Mouse (Mus musculus) liver, embryonic 14.5 days (tissue): ENCODE measurements at regions not wholly inside any gene's neighbourhood (a gene's known extent, or its start where the extent isn't known, plus 50 kb on each side); places are given as distances from the start of the nearest gene placed in this dataset.

Experiments used
- ATAC-seq: fragments of 200-750 bp; cut with Nextera tagmentation; 2 replicates; pipeline ENCODE4 v1.8.0; 2017; ENCODE audit warnings: moderate number of reproducible peaks, mild to moderate bottlenecking, moderate library complexity; ENCODE audit not compliant: insufficient read depth
- DNase-seq, 3 experiments: peaks; one replicate each; pipeline ENCODE4 v3.0.0-alpha.2; 2012 to 2013; ENCODE audit warnings: low read depth in 3 of 3, low spot score in 3 of 3
- H3K27ac ChIP-seq: fragments of 300-500 bp; sonication (generic); 2 replicates; pipeline ENCODE4 v1.5.1; 2014; ENCODE audit warnings: moderate library complexity, mild to moderate bottlenecking, control low read depth, inconsistent platforms
- H3K27me3 ChIP-seq: fragments of 300-500 bp; sonication (generic); 2 replicates; pipeline ENCODE4 v1.6.1; 2014; ENCODE audit warnings: mild to moderate bottlenecking, low read length, moderate library complexity; ENCODE audit not compliant: control insufficient read depth, insufficient read depth
- H3K36me3 ChIP-seq: fragments of 300-500 bp; sonication (generic); replicated peaks from 2 replicates; pipeline ENCODE4 v1.6.1; 2014; ENCODE audit warnings: low read depth; ENCODE audit not compliant: control insufficient read depth, insufficient read depth
- H3K4me1 ChIP-seq, 2 experiments: fragments of 200-500 bp in 1 of 2; fragments of 300-500 bp in 1 of 2; sonication (generic) in 1 of 2; replicated peaks; 2 replicates each; pipeline ENCODE4 v1.6.1; 2012 to 2014; ENCODE audit warnings: antibody characterized with exemption in 1 of 2, inconsistent platforms in 1 of 2, low read length in 1 of 2; ENCODE audit not compliant: control insufficient read depth in 2 of 2, insufficient read depth in 2 of 2
- H3K4me2 ChIP-seq: fragments of 300-500 bp; sonication (generic); 2 replicates; pipeline ENCODE4 v1.6.1; 2014; ENCODE audit warnings: low read depth, mild to moderate bottlenecking, control low read depth, moderate library complexity
- H3K4me3 ChIP-seq, 2 experiments: fragments of 200-500 bp in 1 of 2; fragments of 300-500 bp in 1 of 2; sonication (generic) in 1 of 2; 2 replicates each; pipeline ENCODE4 v1.5.1; 2012 to 2014; ENCODE audit warnings: low read depth in 2 of 2, low read length in 2 of 2, mild to moderate bottlenecking in 2 of 2, control low read depth in 1 of 2, inconsistent platforms in 1 of 2, moderate library complexity in 1 of 2; ENCODE audit not compliant: insufficient read depth in 1 of 2
- H3K9ac ChIP-seq: fragments of 300-500 bp; sonication (generic); replicated peaks from 2 replicates; pipeline ENCODE4 v1.6.1; 2014; ENCODE audit warnings: mild to moderate bottlenecking, control low read depth, moderate library complexity
- H3K9me3 ChIP-seq: fragments of 300-500 bp; sonication (generic); 2 replicates; pipeline ENCODE4 v1.6.1; 2016; ENCODE audit warnings: low read length, mixed read lengths; ENCODE audit not compliant: control insufficient read depth
- CTCF ChIP-seq: IDR thresholded peaks from 2 replicates; pipeline ENCODE4 v1.5.1; 2016; ENCODE audit warnings: antibody characterized with exemption, low read depth, control low read depth
- EP300 ChIP-seq: IDR thresholded peaks from 2 replicates; pipeline ENCODE4 v1.6.1; 2016; ENCODE audit warnings: antibody characterized with exemption, low read depth
- WGBS: fragments of 180-500 bp; shearing (Covaris S2); extraction: QIAGEN DNeasy Blood & Tissue Kit; methylation state at CpG from one replicate; pipeline ENCODE4 v1.1.7; 2014; ENCODE audit not compliant: insufficient replicate concordance; 5-methylcytosine and 5-hydroxymethylcytosine counted together

- Histone ChIP-seq H3K4me2 (no peak overlapping the region), H3K9ac (no peak overlapping the region), H3K27me3 (no peaks in the 10 kb centered on the region), H3K36me3 (no peaks in the 10 kb centered on the region), H3K27ac (no peak overlapping the region), H3K4me1 (no peaks in the 10 kb centered on the region), H3K4me3 (no peak overlapping the region), H3K9me3 (no peaks in the 10 kb centered on the region)
- DNase-seq (no peak), ATAC-seq (no peak)
- TF ChIP-seq EP300 (no peak), CTCF (no peak)
- 63% methylated on average over 3 of the region's 3 CpGs for WGBS
Observed at GRCm38 (mm10) chr11:66656810-66657209, 131.0 kb upstream of the Shisa6 start.

GRCm38 (mm10) chr11:66674581-66674980 lies 148.8 kb upstream of the Shisa6 start:
- WGBS: 38% methylated on average over 2 of the region's 2 CpGs

GRCm38 (mm10) chr11:66680057-66680621 lies 154.4 kb upstream of the Shisa6 start:
- TF ChIP-seq CTCF (no peak), EP300 (no peak)
- H3K4me1 ChIP-seq: no peaks in the 10 kb centered on the region
- no peak overlapping the region for H3K9ac ChIP-seq
- DNase-seq (no peak), ATAC-seq (no peak)
- WGBS: 52% methylated on average over 4 of the region's 4 CpGs
- no peak overlapping the region for H3K4me2 ChIP-seq
- no peak overlapping the region for H3K27ac ChIP-seq
- H3K9me3 ChIP-seq: no peaks in the 10 kb centered on the region
- H3K36me3 ChIP-seq: no peaks in the 10 kb centered on the region
- no peaks in the 10 kb centered on the region for H3K27me3 ChIP-seq
- H3K4me3 ChIP-seq: no peak overlapping the region

More at GRCm38 (mm10) chr11:66674581-66674980, 148.8 kb upstream of the Shisa6 start:
- Histone ChIP-seq H3K4me3 (no peak overlapping the region), H3K9me3 (no peaks in the 10 kb centered on the region), H3K36me3 (no peaks in the 10 kb centered on the region), H3K9ac (no peak overlapping the region), H3K4me2 (no peak overlapping the region), H3K27me3 (no peaks in the 10 kb centered on the region), H3K27ac (no peak overlapping the region), H3K4me1 (no peaks in the 10 kb centered on the region)
- no peak for ATAC-seq
- DNase-seq: no peak
- TF ChIP-seq CTCF (no peak), EP300 (no peak)

- H3K4me1 ChIP-seq: no peaks in the 10 kb centered on the region
- no peak overlapping the region for H3K27ac ChIP-seq
- H3K36me3 ChIP-seq: no peaks in the 10 kb centered on the region
- 66% methylated on average over 4 of the region's 4 CpGs for WGBS
- H3K4me2 ChIP-seq: no peak overlapping the region
- no peaks in the 10 kb centered on the region for H3K27me3 ChIP-seq
- ATAC-seq: no peak
- H3K4me3 ChIP-seq: no peak overlapping the region
- no peak for DNase-seq
- TF ChIP-seq EP300: no peak
- no peak for TF ChIP-seq CTCF
- no peaks in the 10 kb centered on the region for H3K9me3 ChIP-seq
- H3K9ac ChIP-seq: no peak overlapping the region
Observed at GRCm38 (mm10) chr11:66681892-66682291, 156.1 kb upstream of the Shisa6 start.

- no peak overlapping the region for H3K4me3 ChIP-seq
- H3K27ac ChIP-seq: no peak overlapping the region
- TF ChIP-seq CTCF (no peak), EP300 (no peak)
- H3K4me1 ChIP-seq: no peaks in the 10 kb centered on the region
- 47% methylated on average over 4 of the region's 4 CpGs for WGBS
- no peaks in the 10 kb centered on the region for H3K27me3 ChIP-seq
- H3K9me3 ChIP-seq: no peaks in the 10 kb centered on the region
- no peak for DNase-seq
- no peaks in the 10 kb centered on the region for H3K36me3 ChIP-seq
- ATAC-seq: no peak
- no peak overlapping the region for H3K9ac ChIP-seq
- no peak overlapping the region for H3K4me2 ChIP-seq
Observed at GRCm38 (mm10) chr11:66684181-66684580, 158.4 kb upstream of the Shisa6 start.
